Mouse (Mus musculus): ENCODE results near the gene Xylt2. TPM values are rescaled to one million over a fixed set of nuclear protein-coding genes. Genes with fewer than 3 reads are reported as not detected.
A peak's percentile ranks its signal among the peaks of the same experiment; 100 is the strongest.

The Xylt2 gene
- total RNA-seq, 1 experiment from 2014 or later = 4.5 TPM

DNA sequence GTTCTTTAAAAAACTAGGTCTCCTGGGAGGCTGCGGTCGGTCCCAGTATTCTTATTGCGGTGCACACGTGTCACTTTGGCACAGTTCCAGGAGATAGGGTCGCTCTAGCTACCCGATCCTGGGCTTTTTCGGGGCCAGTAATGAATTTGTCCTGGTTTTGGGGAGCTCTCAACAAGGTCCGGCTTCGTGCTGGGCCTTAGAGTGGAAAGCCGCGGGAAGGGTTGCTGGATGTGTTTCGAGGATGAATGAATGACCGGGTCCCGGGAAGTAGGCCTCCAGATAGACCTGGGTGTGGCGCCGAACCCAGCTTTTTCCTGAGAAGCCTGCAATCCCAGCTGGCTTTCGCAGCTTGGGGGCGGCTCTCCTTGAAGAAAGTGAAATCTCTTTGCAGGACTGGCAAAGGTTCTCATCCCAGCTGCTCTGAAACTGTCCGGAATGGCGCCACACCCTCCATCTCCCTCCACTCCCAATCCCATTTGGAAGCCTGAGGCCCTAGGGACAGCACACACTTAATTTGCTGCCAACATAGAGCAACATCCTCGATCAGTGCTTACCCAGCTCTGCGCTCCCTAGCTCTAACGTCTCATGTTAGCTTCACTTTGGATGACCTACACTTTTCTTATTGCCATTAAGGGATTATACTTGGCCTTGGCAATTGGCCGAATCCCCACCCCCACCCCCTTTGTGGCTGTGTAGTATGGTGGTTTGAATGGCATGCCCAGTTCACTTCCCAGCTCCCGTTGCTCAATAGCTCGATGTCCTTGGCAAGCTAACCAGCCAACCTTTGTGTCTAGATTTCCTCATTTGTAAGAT is 46.9 kb downstream of the Xylt2 start:
- ATAC-seq (replicated peaks in 1 of 2; ENCODE audit: insufficient read depth in 1 of 2, low FRiP score in 2 of 2, low TSS enrichment in 1 of 2, low read depth in 1 of 2, poor library complexity in 2 of 2, severe bottlenecking in 2 of 2) = peak in 1 of 2 experiments; percentile 29; a peak in 1 of 4 replicates

DNA sequence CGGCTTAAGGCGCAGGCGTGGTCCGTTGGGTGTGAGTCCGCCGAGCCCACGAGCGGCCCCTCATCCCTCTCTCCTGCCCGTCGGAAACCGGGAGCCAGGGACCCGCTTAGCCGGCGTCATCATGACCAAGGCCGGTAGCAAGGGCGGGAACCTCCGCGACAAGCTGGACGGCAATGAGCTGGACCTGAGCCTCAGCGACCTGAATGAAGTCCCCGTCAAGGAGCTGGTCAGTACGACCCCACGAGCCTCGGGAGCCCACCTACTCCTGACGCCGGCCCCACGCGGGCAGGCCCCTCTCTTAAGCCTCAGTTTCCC is 47.5 kb downstream of the Xylt2 start:
- ATAC-seq (replicated peaks in 1 of 2; ENCODE audit: insufficient read depth in 1 of 2, low FRiP score in 2 of 2, low TSS enrichment in 1 of 2, low read depth in 1 of 2, poor library complexity in 2 of 2, severe bottlenecking in 2 of 2) = peak; percentile 9 to 13; a peak in 1 of 4 replicates

DNA sequence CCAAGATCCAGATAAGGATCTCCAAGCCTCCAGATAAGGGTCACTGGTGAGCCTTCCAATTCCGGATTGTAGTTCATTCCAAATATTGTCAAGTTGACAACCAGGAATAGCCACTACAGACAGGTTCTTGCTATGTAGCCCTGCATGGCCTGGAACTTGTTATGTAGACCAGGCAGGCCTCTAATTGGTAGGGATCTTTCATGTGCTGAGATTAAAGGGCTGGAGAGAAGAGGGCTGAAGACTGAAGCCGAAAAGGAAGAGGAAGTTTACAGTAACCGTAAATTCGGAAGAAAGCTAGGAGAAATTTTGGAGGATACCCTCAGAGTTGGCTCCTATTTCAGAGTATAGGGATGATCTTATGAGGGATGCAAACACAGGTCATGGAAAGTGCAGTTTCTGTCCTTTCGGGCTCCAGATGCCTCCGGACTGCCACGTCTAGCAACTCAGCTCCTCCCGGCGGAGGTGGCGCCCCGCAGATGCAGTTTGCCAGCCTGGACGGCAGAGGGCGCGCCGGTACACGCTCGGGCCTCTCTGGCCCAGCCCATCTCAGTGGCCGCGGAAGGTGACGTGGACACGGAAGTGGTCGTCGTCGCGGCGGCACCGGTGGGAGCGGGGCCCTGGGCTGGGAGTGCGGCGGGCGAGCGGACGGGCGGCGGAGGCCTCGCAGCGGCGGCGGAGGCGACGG is 48.0 kb downstream of the Xylt2 start, which contains the start of gene Lrrc59:
Gene Lrrc59 (plus strand): TSS at position 569 of the 685 bp plus-strand sequence.
- peak; percentile 98 to 99 for ATAC-seq (replicated peaks in 1 of 2; ENCODE audit: insufficient read depth in 1 of 2, low FRiP score in 2 of 2, low TSS enrichment in 1 of 2, low read depth in 1 of 2, poor library complexity in 2 of 2, severe bottlenecking in 2 of 2)

DNA sequence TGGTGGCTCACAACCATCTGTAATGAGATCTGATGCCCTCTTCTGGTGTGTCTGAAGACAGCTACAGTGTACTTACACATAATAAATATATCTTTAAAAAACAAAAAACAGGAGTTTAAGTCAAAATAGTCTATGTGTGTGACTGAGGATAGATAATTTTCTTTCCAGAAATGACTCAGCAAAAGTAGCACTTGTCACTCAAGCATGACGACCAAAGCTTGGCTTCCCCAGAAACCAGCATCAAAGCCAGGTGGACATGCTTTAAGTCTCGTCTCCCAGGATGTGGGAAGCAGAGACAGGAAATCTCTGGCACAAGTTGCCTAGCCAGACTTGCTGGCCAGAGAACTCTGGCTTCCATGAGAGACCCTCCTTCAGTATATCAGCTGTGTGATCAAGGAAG is 55.2 kb downstream of the Xylt2 start:
- ATAC-seq (replicated peaks in 1 of 2; ENCODE audit: insufficient read depth in 1 of 2, low FRiP score in 2 of 2, low TSS enrichment in 1 of 2, low read depth in 1 of 2, poor library complexity in 2 of 2, severe bottlenecking in 2 of 2) = no peak

DNA sequence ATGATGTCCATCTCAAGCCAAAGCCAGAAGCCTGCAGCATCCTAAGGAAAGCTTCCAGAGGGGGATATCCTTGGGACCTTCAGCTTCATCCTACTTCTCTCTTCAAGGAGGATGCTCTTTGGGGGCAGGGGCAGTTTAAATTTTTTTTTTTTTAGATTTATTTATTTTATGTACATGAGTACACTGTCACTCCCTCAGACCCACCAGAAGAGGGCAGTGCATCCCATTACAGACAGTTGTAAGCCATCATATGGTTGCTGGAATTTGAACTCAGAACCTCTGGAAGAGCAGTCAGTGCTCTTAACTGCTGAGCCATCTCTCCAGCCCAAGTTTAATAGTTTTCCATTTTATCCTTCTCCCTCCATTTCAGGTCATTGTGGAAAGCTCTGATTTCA is 55.9 kb downstream of the Xylt2 start:
- ATAC-seq (replicated peaks in 1 of 2; ENCODE audit: insufficient read depth in 1 of 2, low FRiP score in 2 of 2, low TSS enrichment in 1 of 2, low read depth in 1 of 2, poor library complexity in 2 of 2, severe bottlenecking in 2 of 2) = no peak

DNA sequence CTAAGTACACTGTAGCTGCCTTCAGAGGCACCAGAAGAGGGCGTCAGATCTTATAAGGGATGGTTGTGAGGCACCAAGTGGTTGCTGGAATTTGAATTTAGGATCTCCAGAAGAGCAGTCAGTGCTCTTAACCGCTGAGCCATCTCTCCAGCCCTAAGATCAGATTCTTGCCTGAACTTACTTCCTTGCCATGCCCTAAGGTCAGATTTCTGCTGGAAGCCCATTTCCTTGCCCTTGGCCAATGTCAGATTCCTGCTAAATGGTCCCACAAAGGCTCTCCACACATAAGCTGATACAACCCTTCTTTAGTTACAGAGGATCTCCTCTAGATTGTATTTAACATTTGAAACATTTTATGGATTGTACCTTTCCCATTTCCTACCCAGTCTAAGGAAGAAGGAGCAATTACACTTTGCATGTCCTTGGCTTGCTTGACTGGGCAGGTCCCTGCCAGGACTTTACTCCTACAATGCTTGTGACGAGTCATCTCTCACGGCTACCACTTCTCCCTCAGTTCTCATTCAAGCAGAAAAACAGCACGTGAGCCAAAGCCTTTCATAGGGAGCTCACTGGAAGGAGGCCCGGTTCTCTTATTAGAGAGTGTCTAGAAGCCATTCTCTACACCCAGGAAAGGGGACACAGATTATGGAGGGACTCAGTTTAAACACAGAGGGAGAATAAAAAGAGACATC is 56.4 kb downstream of the Xylt2 start:
- ATAC-seq (replicated peaks in 1 of 2; ENCODE audit: insufficient read depth in 1 of 2, low FRiP score in 2 of 2, low TSS enrichment in 1 of 2, low read depth in 1 of 2, poor library complexity in 2 of 2, severe bottlenecking in 2 of 2) = no peak

DNA sequence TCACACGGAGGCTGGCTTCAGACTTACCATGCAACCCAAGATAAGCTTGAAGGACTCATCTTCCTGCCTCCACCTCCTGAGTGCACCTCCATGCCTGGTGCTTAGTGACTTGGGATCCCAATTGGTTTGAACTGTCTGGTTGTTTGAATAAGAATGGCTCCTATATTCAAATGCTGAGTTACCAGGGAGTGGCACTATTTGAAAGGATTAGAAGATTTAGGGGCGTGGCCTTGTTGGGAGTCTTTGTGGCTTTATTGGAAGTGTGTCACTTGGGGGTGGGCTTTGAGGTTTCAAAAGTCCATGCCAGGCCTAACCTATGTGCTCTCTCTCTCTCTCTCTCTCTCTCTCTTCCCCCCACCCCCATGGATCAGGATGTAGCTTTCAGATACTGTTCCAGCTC is 59.7 kb downstream of the Xylt2 start:
- ATAC-seq (replicated peaks in 1 of 2; ENCODE audit: insufficient read depth in 1 of 2, low FRiP score in 2 of 2, low TSS enrichment in 1 of 2, low read depth in 1 of 2, poor library complexity in 2 of 2, severe bottlenecking in 2 of 2) = no peak

DNA sequence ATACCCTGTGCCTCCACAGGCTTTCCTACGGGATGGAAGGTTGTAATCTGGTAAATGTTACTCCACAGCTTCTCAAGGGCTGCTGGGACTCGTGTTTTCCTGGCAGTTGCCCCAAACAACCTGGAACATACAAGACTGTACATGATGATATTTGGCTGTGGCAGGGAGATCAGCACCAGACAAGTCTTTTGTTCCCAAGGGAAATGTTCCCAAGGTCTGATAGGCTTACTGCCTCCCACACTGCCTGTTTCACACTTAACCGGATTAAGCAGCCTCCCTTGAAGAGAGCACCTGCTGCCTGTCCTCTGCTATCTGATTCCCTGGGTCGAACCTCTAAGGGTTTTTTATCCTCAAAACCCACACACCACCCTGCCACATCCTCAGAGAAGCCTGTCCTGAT is 61.8 kb downstream of the Xylt2 start:
- no peak for ATAC-seq (replicated peaks in 1 of 2; ENCODE audit: insufficient read depth in 1 of 2, low FRiP score in 2 of 2, low TSS enrichment in 1 of 2, low read depth in 1 of 2, poor library complexity in 2 of 2, severe bottlenecking in 2 of 2)

DNA sequence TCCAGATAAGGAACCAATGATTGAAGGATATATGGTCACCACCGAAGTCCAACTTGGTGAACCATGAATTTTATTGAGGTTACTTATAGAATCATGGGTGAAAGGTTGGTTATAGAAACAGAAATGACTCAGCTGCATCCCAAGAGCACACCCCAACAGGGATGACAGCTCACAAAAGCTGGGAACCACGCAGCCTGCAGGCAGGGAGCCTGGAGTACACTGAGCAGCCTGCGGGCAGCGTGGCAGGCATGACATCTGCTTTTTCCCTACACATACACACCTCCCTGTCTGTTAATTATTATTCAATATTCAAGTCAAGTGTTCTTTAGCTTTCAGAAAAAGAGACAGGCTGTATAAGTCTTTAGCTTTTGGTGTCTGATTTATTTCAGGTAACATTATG is 62.7 kb downstream of the Xylt2 start:
- ATAC-seq (replicated peaks in 1 of 2; ENCODE audit: insufficient read depth in 1 of 2, low FRiP score in 2 of 2, low TSS enrichment in 1 of 2, low read depth in 1 of 2, poor library complexity in 2 of 2, severe bottlenecking in 2 of 2) = no peak

Other genes starting within 250 kb of the Xylt2 start
- gene Cacna1g, start 203.3 kb downstream of the Xylt2 start, total RNA-seq (2017) = not detected in 2 replicates
- not detected in 2 replicates for gene Spata20, start 191.3 kb downstream of the Xylt2 start, total RNA-seq (2017)
- gene Epn3, start 177.5 kb downstream of the Xylt2 start, total RNA-seq (2017) = 0.06 and 0.20 TPM in 2 replicates
- 0.74 and 1.8 TPM in 2 replicates for gene Mycbpap, start 155.8 kb downstream of the Xylt2 start, total RNA-seq (2017)
- 10.8 and 12.8 TPM in 2 replicates for gene Rsad1, start 128.3 kb downstream of the Xylt2 start, total RNA-seq (2017)
- gene Chad, start 112.5 kb downstream of the Xylt2 start, total RNA-seq (2017) = 0.40 and 0.44 TPM in 2 replicates
- 8.0 and 10.4 TPM in 2 replicates for gene Acsf2, start 75.6 kb downstream of the Xylt2 start, total RNA-seq (2017)
- 95.1 and 117 TPM in 2 replicates for gene Lrrc59, start 47.7 kb downstream of the Xylt2 start, total RNA-seq (2017)
- gene Mrpl27, start 23.7 kb downstream of the Xylt2 start, total RNA-seq (2017) = 31.3 and 36.5 TPM in 2 replicates
- 12.4 and 20.9 TPM in 2 replicates for gene Eme1, start 23.6 kb downstream of the Xylt2 start, total RNA-seq (2017)
- gene Gm11541, start 27.0 kb upstream of the Xylt2 start, total RNA-seq (2017) = not detected in 2 replicates
- not detected in 2 replicates for gene Cdc34b, start 64.3 kb upstream of the Xylt2 start, total RNA-seq (2017)
- gene Tmem92, start 105.2 kb upstream of the Xylt2 start, total RNA-seq (2017) = not detected in 2 replicates